Mouse (Mus musculus): ENCODE results near the gene Ldb3.
A peak's percentile ranks its signal among the peaks of the same experiment; 100 is the strongest.

The Ldb3 gene

GRCm38 (mm10) chr14:34588498-34588897, at the start of gene Ldb3:
Gene Ldb3 (minus strand): TSS chr14:34588682.
- DNase-seq = no peak

GRCm38 (mm10) chr14:34635721-34636120, 47.2 kb upstream of the Ldb3 start:
- no peak for DNase-seq

GRCm38 (mm10) chr14:34635192-34635591, 46.7 kb upstream of the Ldb3 start:
- no peak for DNase-seq

GRCm38 (mm10) chr14:34632722-34633448, 44.4 kb upstream of the Ldb3 start:
- DNase-seq = no peak

- no peak for DNase-seq
Observed at GRCm38 (mm10) chr14:34626824-34627223, 38.3 kb upstream of the Ldb3 start.

GRCm38 (mm10) chr14:34623531-34624210, 35.2 kb upstream of the Ldb3 start:
- DNase-seq = no peak

GRCm38 (mm10) chr14:34623074-34623473, 34.6 kb upstream of the Ldb3 start:
- DNase-seq = no peak

- peak; percentile 16 for DNase-seq
Observed at GRCm38 (mm10) chr14:34620611-34621376, 32.3 kb upstream of the Ldb3 start.

- DNase-seq = no peak
Observed at GRCm38 (mm10) chr14:34618808-34619207, 30.3 kb upstream of the Ldb3 start.

- DNase-seq = peak; percentile 83
Observed at GRCm38 (mm10) chr14:34616821-34617220, 28.3 kb upstream of the Ldb3 start.

- DNase-seq = no peak
Observed at GRCm38 (mm10) chr14:34615625-34616024, 27.1 kb upstream of the Ldb3 start.

GRCm38 (mm10) chr14:34615082-34615481, 26.6 kb upstream of the Ldb3 start:
- no peak for DNase-seq

GRCm38 (mm10) chr14:34614551-34614950, 26.1 kb upstream of the Ldb3 start:
- no peak for DNase-seq

- no peak for DNase-seq
Observed at GRCm38 (mm10) chr14:34613523-34613922, 25.0 kb upstream of the Ldb3 start.

GRCm38 (mm10) chr14:34612222-34612621, 23.7 kb upstream of the Ldb3 start:
- DNase-seq = no peak

GRCm38 (mm10) chr14:34611591-34611990, 23.1 kb upstream of the Ldb3 start:
- DNase-seq = no peak

GRCm38 (mm10) chr14:34601910-34602309, 13.4 kb upstream of the Ldb3 start:
- no peak for DNase-seq

GRCm38 (mm10) chr14:34599941-34600340, 11.5 kb upstream of the Ldb3 start, which contains the start of gene Opn4:
Gene Opn4 (minus strand): TSS chr14:34600142.
- DNase-seq = no peak

GRCm38 (mm10) chr14:34595596-34596255, 7.2 kb upstream of the Ldb3 start:
- no peak for DNase-seq

- DNase-seq = no peak
Observed at GRCm38 (mm10) chr14:34591741-34592535, 3.5 kb upstream of the Ldb3 start.

- no peak for DNase-seq
Observed at GRCm38 (mm10) chr14:34590743-34591675, 2.5 kb upstream of the Ldb3 start.

Data from right cerebral cortex, postnatal 25 days (tissue).